Mouse (Mus musculus) brown adipose tissue, adult 24 weeks (tissue): ENCODE results near the gene Ccdc14. TPM values are rescaled to one million over a fixed set of nuclear protein-coding genes. Genes with fewer than 3 reads are reported as not detected.
"Not testable (repeated sequence)": the region's sequence is repeated elsewhere in the genome, so short reads cannot be mapped to it uniquely, and the experiment has no call there.

Experiments used
- H3K27ac ChIP-seq: fragments of 200-500 bp; replicated peaks from 2 replicates; pipeline ENCODE4 v1.5.1; 2012; ENCODE audit warnings: low read depth, mild to moderate bottlenecking, low read length
- H3K4me1 ChIP-seq: fragments of 200-500 bp; 2 replicates; pipeline ENCODE4 v1.6.1; 2012; ENCODE audit warnings: low read length, mixed read lengths; ENCODE audit not compliant: control insufficient read depth, insufficient read depth, insufficient read length
- H3K4me3 ChIP-seq: fragments of 200-500 bp; 2 replicates; pipeline ENCODE4 v1.5.1; 2012; ENCODE audit warnings: low read depth, mild to moderate bottlenecking, low read length, moderate library complexity; ENCODE audit not compliant: insufficient read depth
- polyA plus RNA-seq: library from polyadenylated mRNA; stranded (reverse); fragments of >200 nt; gene quantifications from 2 replicates; pipeline ENCODE4 v1.2.4, GENCODE M21; 2012; ENCODE audit not compliant: missing spikeins, insufficient read depth, insufficient read length

The Ccdc14 gene
- polyA plus RNA-seq = 0.36 and 0.46 TPM in 2 replicates

DNA sequence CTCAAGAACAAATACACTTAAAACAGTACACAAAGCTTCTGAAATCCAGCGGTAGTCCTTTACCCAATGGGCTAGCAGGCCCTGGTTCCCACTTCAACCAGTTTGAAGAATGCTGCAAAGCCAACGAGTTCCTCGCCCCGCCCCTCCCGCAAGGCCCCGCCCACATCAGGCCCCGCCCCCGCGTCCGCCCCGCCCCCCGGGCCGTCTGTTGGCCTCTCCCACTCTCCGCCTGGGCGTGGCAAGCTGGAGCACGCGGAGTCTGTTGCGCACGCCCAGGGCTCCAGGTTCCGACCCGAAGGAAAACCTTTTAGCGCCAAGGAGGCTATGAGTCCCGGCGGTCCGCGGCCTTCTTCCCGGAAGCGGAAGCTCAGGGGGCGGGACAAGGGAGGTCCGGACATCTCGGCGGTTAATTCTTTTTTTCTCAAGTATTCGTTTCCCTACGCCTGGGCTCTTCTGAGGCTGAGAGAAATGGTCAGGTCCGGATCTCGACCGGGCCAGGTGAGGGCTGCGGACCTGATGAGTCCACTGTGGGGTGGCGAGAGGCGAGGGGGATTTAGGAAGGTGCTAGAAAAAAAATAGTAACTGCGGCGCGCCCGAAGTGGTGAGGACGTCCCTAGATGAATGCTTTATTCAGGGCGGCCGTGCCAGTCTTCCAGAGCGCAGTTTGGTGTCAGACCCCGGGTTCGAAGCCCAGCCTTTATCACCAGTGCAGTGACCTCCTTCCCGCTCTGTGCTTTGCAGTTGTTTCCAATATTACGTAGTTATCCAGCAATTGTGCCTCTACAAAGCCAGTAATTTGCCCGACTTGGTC, at the start of gene Ccdc14:
Gene Ccdc14, plus strand, starts transcription at position 283 of the 811 bp plus-strand sequence.
- H3K4me1 ChIP-seq = 0 out of 2 replicates have a peak, but pooled peaks cover 5% of the 10 kb centered on the region
- H3K27ac ChIP-seq = peak within 1 kb of the TSS; percentile 57; the same call in 1 of the 2 replicates
- peak within 1 kb of the TSS; percentile 95 for H3K4me3 ChIP-seq

GRCm38 (mm10) chr16:34643511-34644259, 46.7 kb upstream of the Ccdc14 start:
- peaks cover 16% of the 10 kb centered on the region for H3K4me1 ChIP-seq
- H3K27ac ChIP-seq = peak overlapping the region; percentile 18; the same call in 1 of the 2 replicates
- H3K4me3 ChIP-seq = no peak overlapping the region

DNA sequence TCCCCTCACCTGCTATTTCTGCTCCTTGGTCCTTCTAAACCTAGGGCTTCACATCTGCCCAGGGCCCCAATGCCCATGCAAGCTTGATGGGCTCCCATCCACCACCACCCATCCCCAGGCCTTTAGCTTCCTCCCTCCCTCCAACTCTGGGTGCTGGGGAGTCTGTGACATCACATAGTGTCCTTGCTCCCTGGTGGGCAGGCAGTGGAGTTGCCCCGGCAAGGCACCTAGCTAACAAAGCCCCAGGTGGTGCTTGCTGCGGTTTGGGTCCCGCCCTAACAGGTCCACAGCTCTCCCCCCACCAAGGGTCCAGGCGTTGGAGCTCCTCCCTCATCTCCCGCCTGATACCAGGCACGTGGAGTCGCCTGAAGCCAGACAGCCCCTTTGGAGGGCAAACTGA, 40.8 kb upstream of the Ccdc14 start, which contains the start of gene Ropn1:
Gene Ropn1, plus strand, starts transcription at position 301 of the 400 bp plus-strand sequence.
- Histone ChIP-seq H3K4me1 (peaks cover 2% of the 10 kb centered on the region; the same call in 1 of the 2 replicates), H3K27ac (no peak within 1 kb of the TSS), H3K4me3 (no peak within 1 kb of the TSS)

DNA sequence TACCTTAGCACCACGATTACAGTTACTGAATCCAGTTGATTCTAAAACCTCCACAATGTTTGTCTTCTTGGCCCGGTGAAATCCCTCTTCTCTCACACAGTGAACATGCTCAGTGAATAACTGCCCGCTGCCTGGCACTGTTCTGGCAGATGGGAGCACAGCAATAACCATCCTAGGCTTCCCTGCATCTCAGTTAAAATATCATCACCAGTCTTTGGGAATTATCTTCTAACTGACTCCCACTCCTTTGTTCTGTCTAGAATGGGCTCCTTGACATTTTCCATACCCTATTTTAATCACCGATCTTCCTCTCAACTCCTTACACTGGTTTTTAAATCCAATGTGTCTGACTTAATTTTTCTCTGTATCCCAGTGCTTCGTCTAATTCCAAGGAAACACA, 37.4 kb upstream of the Ccdc14 start:
- Histone ChIP-seq H3K4me1 (no peaks in the 10 kb centered on the region), H3K4me3 (no peak overlapping the region), H3K27ac (no peak overlapping the region)

- H3K27ac ChIP-seq = not testable (repeated sequence)
Observed at GRCm38 (mm10) chr16:34657566-34657965, 32.9 kb upstream of the Ccdc14 start.

GRCm38 (mm10) chr16:34657983-34658382, 32.4 kb upstream of the Ccdc14 start:
- H3K4me1 ChIP-seq = no peaks in the 10 kb centered on the region
- H3K4me3 ChIP-seq = no peak overlapping the region
- H3K27ac ChIP-seq = no peak overlapping the region

More at GRCm38 (mm10) chr16:34657566-34657965, 32.9 kb upstream of the Ccdc14 start:
- H3K4me1 ChIP-seq = not testable (repeated sequence)
- peak overlapping the region; percentile 41; the same call in 1 of the 2 replicates for H3K4me3 ChIP-seq

DNA sequence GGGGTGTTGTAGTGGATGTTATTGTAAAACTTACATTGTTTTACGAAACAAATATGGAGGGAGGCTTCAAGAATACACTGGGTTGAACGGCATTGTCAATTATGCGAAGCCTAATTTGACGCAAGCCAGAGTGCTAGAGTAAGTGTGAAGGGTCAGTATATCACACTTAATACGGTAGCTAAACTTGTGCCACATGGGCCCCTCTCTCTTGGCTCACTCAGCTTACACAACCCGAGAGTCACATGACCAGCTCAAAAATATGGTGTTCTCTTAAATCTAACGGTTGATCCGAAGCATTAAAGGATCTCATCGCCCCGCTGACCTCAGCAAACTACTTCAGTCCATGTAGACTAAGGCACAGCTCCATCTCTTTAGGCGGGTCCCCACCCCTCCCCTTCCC, 32.0 kb upstream of the Ccdc14 start:
- H3K27ac ChIP-seq = no peak overlapping the region
- H3K4me3 ChIP-seq = no peak overlapping the region

GRCm38 (mm10) chr16:34664553-34664952, 25.9 kb upstream of the Ccdc14 start:
- no peaks in the 10 kb centered on the region for H3K4me1 ChIP-seq
- H3K27ac ChIP-seq = no peak overlapping the region
- H3K4me3 ChIP-seq = no peak overlapping the region

More for the DNA sequence above, 32.0 kb upstream of the Ccdc14 start:
- H3K4me1 ChIP-seq = no peaks in the 10 kb centered on the region

GRCm38 (mm10) chr16:34667031-34667726, 23.2 kb upstream of the Ccdc14 start:
- no peak overlapping the region for H3K4me3 ChIP-seq
- H3K4me1 ChIP-seq = no peaks in the 10 kb centered on the region
- H3K27ac ChIP-seq = no peak overlapping the region

DNA sequence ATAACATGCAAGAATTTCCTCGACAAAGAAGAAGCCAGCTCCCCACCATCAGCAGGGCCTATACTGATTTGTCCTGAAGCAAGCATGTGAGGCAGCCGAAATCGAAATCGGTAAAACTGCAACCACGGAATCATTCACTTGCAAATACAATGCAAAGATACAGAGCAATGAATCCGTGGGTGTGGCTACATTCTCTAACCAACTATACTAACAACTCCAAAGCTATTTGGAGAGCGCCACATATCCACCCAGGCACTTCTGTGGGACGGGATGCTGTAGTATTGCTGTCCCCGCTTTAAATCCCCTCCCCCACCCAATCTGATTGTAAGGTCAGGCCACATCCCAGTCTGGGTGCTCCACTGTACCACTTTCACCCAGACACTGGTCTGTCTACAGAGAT, 22.1 kb upstream of the Ccdc14 start:
- Histone ChIP-seq H3K4me3 (no peak overlapping the region), H3K4me1 (no peaks in the 10 kb centered on the region)

GRCm38 (mm10) chr16:34671966-34672365, 18.4 kb upstream of the Ccdc14 start:
- H3K27ac ChIP-seq = no peak overlapping the region
- no peak overlapping the region for H3K4me3 ChIP-seq
- H3K4me1 ChIP-seq = no peaks in the 10 kb centered on the region

More for the DNA sequence above, 22.1 kb upstream of the Ccdc14 start:
- no peak overlapping the region for H3K27ac ChIP-seq

DNA sequence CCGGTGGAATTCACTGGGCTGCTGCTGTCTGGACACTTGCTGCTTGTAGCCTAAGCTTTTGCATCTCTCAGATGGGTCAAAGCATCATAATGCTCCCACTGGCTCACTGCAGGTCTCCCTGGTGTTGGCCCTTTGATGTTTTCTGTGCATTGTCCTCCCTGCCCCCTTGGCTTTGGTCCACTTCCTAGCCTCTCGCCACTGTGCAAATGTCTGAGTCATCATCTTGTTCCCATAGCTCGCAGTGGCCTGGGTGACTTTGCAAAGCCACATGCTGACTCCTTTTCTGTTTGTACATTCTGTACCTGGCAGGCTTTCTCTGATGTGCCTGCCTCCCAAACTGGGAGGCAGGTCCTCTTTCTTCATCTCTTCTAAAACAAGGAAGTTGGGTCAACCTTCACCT, 17.6 kb upstream of the Ccdc14 start:
- H3K27ac ChIP-seq = no peak overlapping the region
- H3K4me3 ChIP-seq = no peak overlapping the region
- no peaks in the 10 kb centered on the region for H3K4me1 ChIP-seq

DNA sequence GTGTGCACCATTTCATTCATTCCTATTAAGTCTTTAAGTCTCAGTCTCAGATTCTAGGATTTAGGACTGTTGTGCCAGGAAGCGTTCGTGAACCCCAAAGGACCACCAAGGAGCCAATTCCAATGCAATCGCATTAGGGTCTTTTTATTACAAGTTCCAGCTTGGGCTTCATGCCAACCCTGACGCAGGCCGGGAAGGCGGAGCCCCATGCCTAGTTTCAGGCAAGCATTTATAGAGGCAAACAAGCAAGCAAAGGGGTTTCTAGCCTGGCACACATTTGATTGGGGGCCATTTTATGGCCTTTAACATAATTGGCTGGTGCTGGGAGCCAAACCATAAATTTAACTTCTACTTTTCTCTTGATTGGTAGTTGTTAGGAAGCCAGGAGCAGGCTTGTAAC, 16.1 kb upstream of the Ccdc14 start:
- no peak overlapping the region for H3K27ac ChIP-seq
- no peaks in the 10 kb centered on the region for H3K4me1 ChIP-seq
- no peak overlapping the region for H3K4me3 ChIP-seq

DNA sequence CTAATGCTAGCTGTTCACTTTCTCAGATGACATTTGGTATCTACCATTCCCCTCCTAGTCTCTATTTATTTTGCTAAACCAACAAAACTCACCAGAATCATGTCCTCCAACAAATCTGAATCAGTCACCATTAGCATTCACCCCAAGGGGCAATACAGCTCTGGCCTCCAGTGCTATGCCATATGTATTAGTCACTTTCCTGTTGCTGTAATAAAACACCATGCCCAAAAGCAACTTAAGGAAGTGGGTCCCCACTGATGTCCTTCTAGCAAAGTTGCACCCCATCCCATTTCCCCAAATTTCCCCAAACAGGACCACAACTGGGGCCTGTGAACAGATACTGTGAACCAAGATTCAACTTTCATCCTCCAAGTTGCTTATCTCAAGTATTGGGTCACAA, 8.6 kb upstream of the Ccdc14 start:
- H3K27ac ChIP-seq = no peak overlapping the region
- H3K4me1 ChIP-seq = no peaks in the 10 kb centered on the region
- no peak overlapping the region for H3K4me3 ChIP-seq

GRCm38 (mm10) chr16:34689879-34690278, 537 bp upstream of the Ccdc14 start:
- Histone ChIP-seq H3K27ac (no peak overlapping the region), H3K4me3 (no peak overlapping the region)

More at GRCm38 (mm10) chr16:34689879-34690278, 537 bp upstream of the Ccdc14 start:
- H3K4me1 ChIP-seq = 0 out of 2 replicates have a peak, but pooled peaks cover 5% of the 10 kb centered on the region
